Mouse (Mus musculus): ENCODE measurements at regions not wholly inside any gene's neighbourhood (a gene's known extent, or its start where the extent isn't known, plus 50 kb on each side); places are given as distances from the start of the nearest gene placed in this dataset.

GRCm38 (mm10) chr4:142633667-142634350, 394.6 kb upstream of the Kazn start:
- DNase-seq, result no peak

- DNase-seq, result no peak
These were observed 387.4 kb upstream of the Kazn start for GRCm38 (mm10) chr4:142626503-142627194.

GRCm38 (mm10) chr4:142625456-142625855, 386.3 kb upstream of the Kazn start:
- no peak for DNase-seq

- no peak for DNase-seq
These were observed 383.1 kb upstream of the Kazn start for GRCm38 (mm10) chr4:142622151-142622861.

- no peak for DNase-seq
These were observed 380.2 kb upstream of the Kazn start for GRCm38 (mm10) chr4:142619396-142619795.

- no peak for DNase-seq
These were observed 379.6 kb upstream of the Kazn start for GRCm38 (mm10) chr4:142618770-142619169.

- DNase-seq, result peak; percentile 30
These were observed 378.5 kb upstream of the Kazn start for GRCm38 (mm10) chr4:142617676-142618075.

- no peak for DNase-seq
These were observed 377.7 kb upstream of the Kazn start for GRCm38 (mm10) chr4:142616901-142617300.

GRCm38 (mm10) chr4:142605098-142605497, 365.9 kb upstream of the Kazn start:
- no peak for DNase-seq

GRCm38 (mm10) chr4:142597214-142597613, 358.0 kb upstream of the Kazn start:
- DNase-seq, result no peak

GRCm38 (mm10) chr4:142589084-142589741, 350.0 kb upstream of the Kazn start:
- DNase-seq, result no peak

GRCm38 (mm10) chr4:142588418-142589083, 349.4 kb upstream of the Kazn start:
- DNase-seq, result no peak

- no peak for DNase-seq
These were observed 348.3 kb upstream of the Kazn start for GRCm38 (mm10) chr4:142587345-142588035.

- no peak for DNase-seq
These were observed 339.3 kb upstream of the Kazn start for GRCm38 (mm10) chr4:142578536-142578935.

- DNase-seq, result no peak
These were observed 338.3 kb upstream of the Kazn start for GRCm38 (mm10) chr4:142577519-142577918.

GRCm38 (mm10) chr4:142574528-142574927, 335.3 kb upstream of the Kazn start:
- DNase-seq, result no peak

- no peak for DNase-seq
These were observed 331.5 kb upstream of the Kazn start for GRCm38 (mm10) chr4:142570712-142571111.

GRCm38 (mm10) chr4:142568556-142568955, 329.4 kb upstream of the Kazn start:
- no peak for DNase-seq

GRCm38 (mm10) chr4:142554716-142555115, 315.5 kb upstream of the Kazn start:
- no peak for DNase-seq

- DNase-seq, result no peak
These were observed 306.7 kb upstream of the Kazn start for GRCm38 (mm10) chr4:142545871-142546270.

- no peak for DNase-seq
These were observed 306.0 kb upstream of the Kazn start for GRCm38 (mm10) chr4:142545187-142545586.

- no peak for DNase-seq
These were observed 305.5 kb upstream of the Kazn start for GRCm38 (mm10) chr4:142544736-142545135.
